In genomic region chr17:86508212-86508490, GRCm38 (mm10) we compare ENCODE assay signal across 25 mouse cellular contexts. TPM values are rescaled to one million over a fixed set of nuclear protein-coding genes. Genes with fewer than 3 reads are reported as not detected.
"Had no signal": no experiment of that assay in that cellular context is flagged by ENCODE, and none has a peak within 500 bp of the region (broad histone marks: within the 10 kb centered on the region; RNA-seq: fewer than 3 reads in every experiment).

No protein-coding gene starts in this region.

- H3K4me1 ChIP-seq: liver, embryonic 12.5 days had no signal

- H3K4me3 ChIP-seq: heart, adult 2 months; heart, embryonic 10.5 days; heart, embryonic 12.5 days; hindbrain, embryonic 13.5 days; hindbrain, embryonic 15.5 days; limb, embryonic 13.5 days; limb, embryonic 15.5 days; liver, embryonic 12.5 days had no signal

- H3K9me3 ChIP-seq: heart, embryonic 10.5 days; heart, embryonic 12.5 days; hindbrain, embryonic 13.5 days; hindbrain, embryonic 15.5 days; limb, embryonic 13.5 days; limb, embryonic 15.5 days; liver, embryonic 12.5 days had no signal

- H3K36me3 ChIP-seq: heart, embryonic 10.5 days; heart, embryonic 12.5 days; hindbrain, embryonic 13.5 days; hindbrain, embryonic 15.5 days; limb, embryonic 13.5 days; limb, embryonic 15.5 days; liver, embryonic 12.5 days had no signal

- H3K27me3 ChIP-seq: heart, embryonic 12.5 days; hindbrain, embryonic 13.5 days; hindbrain, embryonic 15.5 days; limb, embryonic 13.5 days; limb, embryonic 15.5 days; liver, embryonic 12.5 days had no signal

- DNase-seq: layer of hippocampus, adult 9-11 months; layer of hippocampus, postnatal 36 days had no signal

- H3K4me2 ChIP-seq: heart, embryonic 12.5 days; hindbrain, embryonic 13.5 days; hindbrain, embryonic 15.5 days; limb, embryonic 13.5 days; limb, embryonic 15.5 days; liver, embryonic 12.5 days had no signal

- H3K27ac ChIP-seq: hindbrain, embryonic 13.5 days; hindbrain, embryonic 15.5 days; hindbrain, postnatal 0 days; limb, embryonic 13.5 days; limb, embryonic 15.5 days; liver, embryonic 12.5 days; liver, embryonic 14.5 days had no signal

- H3K9ac ChIP-seq: heart, embryonic 12.5 days; hindbrain, embryonic 13.5 days; hindbrain, embryonic 15.5 days; limb, embryonic 13.5 days; limb, embryonic 15.5 days; liver, embryonic 12.5 days; liver, embryonic 14.5 days had no signal

RNA-seq across cellular contexts. Expression of gene Gm10309, which starts 3.1 kb away (rescaled TPM):
- total RNA-seq: gastrocnemius, postnatal 14 days; gastrocnemius, postnatal 36 days; heart, adult 2 months; heart, postnatal 14 days; hematopoietic stem cell, adult 5-6 weeks; hindbrain, postnatal 0 days; layer of hippocampus, adult 18-20 months; layer of hippocampus, adult 8-10 months; layer of hippocampus, postnatal 14 days; layer of hippocampus, postnatal 36 days; left cerebral cortex, adult 18-20 months; left cerebral cortex, adult 8-10 months; left cerebral cortex, postnatal 10 days; left cerebral cortex, postnatal 25 days; left cerebral cortex, postnatal 4 days; liver, adult 2 months had no signal
- polyA plus RNA-seq: liver, adult 2 months had no signal
